Mouse (Mus musculus) liver, adult 10 weeks (tissue): ENCODE results near the gene Hoxb9. TPM values are rescaled to one million over a fixed set of nuclear protein-coding genes. Genes with fewer than 3 reads are reported as not detected.

Experiments used
- polyA plus RNA-seq: library from polyadenylated mRNA; stranded (reverse); fragments of 350-450 nt; fragmentation: Illumina TruSeq; extraction: RNeasy Lipid Tissue Mini Kit (QIAGEN cat#74804); gene quantifications from one replicate; pipeline ENCODE4 v1.2.3, GENCODE M21; 2014; ENCODE audit warnings: low read depth, low replicate concordance

Gene Hoxb9
- not detected for polyA plus RNA-seq

GRCm38 (mm10) chr11:96270996-96271540 is at the start of gene Hoxb9:
TSS of gene Hoxb9 (plus strand) at chr11:96271457.

GRCm38 (mm10) chr11:96281855-96282570 is 10.8 kb downstream of the Hoxb9 start, which contains the start of gene Hoxb8:
TSS of gene Hoxb8 (plus strand) at chr11:96281905.

GRCm38 (mm10) chr11:96285771-96286738 is 14.8 kb downstream of the Hoxb9 start, which contains the start of gene Hoxb7:
TSS of gene Hoxb7 (plus strand) at chr11:96286623.

GRCm38 (mm10) chr11:96291681-96292564 is 20.7 kb downstream of the Hoxb9 start, which contains the start of gene Hoxb6:
TSS of gene Hoxb6 (plus strand) at chr11:96292476.

GRCm38 (mm10) chr11:96303151-96304099 is 32.2 kb downstream of the Hoxb9 start, which contains the start of gene Hoxb5:
TSS of gene Hoxb5 (plus strand) at chr11:96303336.

GRCm38 (mm10) chr11:96317608-96318367 is 46.5 kb downstream of the Hoxb9 start, which contains the start of gene Hoxb4:
TSS of gene Hoxb4 (plus strand) at chr11:96318267.

GRCm38 (mm10) chr11:96323154-96323553 is 51.9 kb downstream of the Hoxb9 start, which contains the start of gene Hoxb3:
TSS of gene Hoxb3 (plus strand) at chr11:96323326.

Other genes starting within 250 kb of the Hoxb9 start
- not detected for gene Gip, start 246.9 kb upstream of the Hoxb9 start, polyA plus RNA-seq
- gene Snf8, start 236.6 kb upstream of the Hoxb9 start, polyA plus RNA-seq, result 20.3 TPM
- 15.9 TPM for gene Ube2z, start 206.1 kb upstream of the Hoxb9 start, polyA plus RNA-seq
- 29.6 TPM for gene Atp5g1, start 195.8 kb upstream of the Hoxb9 start, polyA plus RNA-seq
- gene Calcoco2, start 159.5 kb upstream of the Hoxb9 start, polyA plus RNA-seq, result not detected
- not detected for gene Ttll6, start 137.7 kb upstream of the Hoxb9 start, polyA plus RNA-seq
- gene Hoxb13, start 77.1 kb upstream of the Hoxb9 start, polyA plus RNA-seq, result not detected
- gene Hoxb8, start 10.4 kb downstream of the Hoxb9 start, polyA plus RNA-seq, result not detected
- 0.42 TPM for gene Hoxb7, start 15.2 kb downstream of the Hoxb9 start, polyA plus RNA-seq
- gene Hoxb6, start 21.0 kb downstream of the Hoxb9 start, polyA plus RNA-seq, result not detected
- 0.21 TPM for gene Hoxb5, start 31.9 kb downstream of the Hoxb9 start, polyA plus RNA-seq
- gene Hoxb4, start 46.8 kb downstream of the Hoxb9 start, polyA plus RNA-seq, result 0.58 TPM
- gene Hoxb3, start 51.9 kb downstream of the Hoxb9 start, polyA plus RNA-seq, result 0.45 TPM
- 0.72 TPM for gene Hoxb2, start 79.1 kb downstream of the Hoxb9 start, polyA plus RNA-seq
- not detected for gene Hoxb1, start 94.3 kb downstream of the Hoxb9 start, polyA plus RNA-seq
- 0.48 TPM for gene Skap1, start 193.1 kb downstream of the Hoxb9 start, polyA plus RNA-seq